Mouse (Mus musculus) olfactory bulb, adult 2 months (tissue): ENCODE measurements around the gene Pclaf.

Source experiments
- CTCF ChIP-seq: fragments of 200-500 bp; IDR thresholded peaks from 2 replicates; pipeline ENCODE4 v1.5.1; 2012; ENCODE audit warnings: low read depth, mild to moderate bottlenecking, low read length, moderate library complexity; ENCODE audit not compliant: insufficient read depth
- POLR2A ChIP-seq: fragments of 200-500 bp; IDR thresholded peaks from 2 replicates; pipeline ENCODE4 v1.6.1; 2012; ENCODE audit warnings: mild to moderate bottlenecking, low read depth, low read length, moderate library complexity; ENCODE audit not compliant: insufficient read depth

GRCm38 (mm10) chr9:65909837-65910236 lies 19.8 kb downstream of the Pclaf start:
- TF ChIP-seq POLR2A (no peak), CTCF (no peak)
